ENCODE assay signal across 8 mouse cellular contexts in the genomic region with DNA sequence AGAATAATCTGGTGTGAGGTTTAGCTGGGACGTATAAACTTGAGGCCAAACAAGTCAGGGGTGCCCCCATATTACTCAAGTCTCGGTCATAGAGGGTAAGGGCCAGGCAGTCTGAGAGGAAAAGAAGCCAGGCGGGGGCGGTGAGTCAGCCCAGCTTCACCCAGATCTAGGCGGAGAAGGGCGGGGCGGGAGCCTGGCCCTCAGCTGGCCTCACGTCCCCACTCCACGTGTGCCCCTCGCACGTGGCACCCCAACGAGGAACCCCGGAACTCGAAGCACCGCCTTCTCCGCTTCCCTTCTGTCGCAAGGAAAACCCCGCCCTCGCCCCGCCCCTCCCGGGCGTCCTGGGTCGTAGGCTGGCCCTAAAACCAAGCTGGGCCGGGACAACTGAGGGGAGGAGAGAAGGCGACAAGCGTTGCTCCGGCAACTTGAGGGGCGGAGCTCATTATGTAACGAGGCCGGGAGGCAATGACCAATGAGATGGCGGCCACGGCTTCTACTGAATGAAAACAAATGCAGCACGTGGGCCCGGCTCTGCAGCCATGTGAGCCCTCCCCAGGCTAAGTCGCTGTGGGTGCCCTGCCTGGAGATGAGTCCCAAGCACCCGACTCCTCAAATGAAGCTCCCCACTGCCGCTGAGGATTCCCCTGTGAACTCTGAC. TPM values are rescaled to one million over a fixed set of nuclear protein-coding genes. Genes with fewer than 3 reads are reported as not detected.
A peak's percentile ranks its signal among the peaks of the same experiment; 100 is the strongest.
DNase-seq lines count a peak whose midpoint lies in the region; ATAC-seq and TF ChIP-seq lines count a peak whose summit lies in the region.

No protein-coding gene starts in this region.

- no peaks in the 10 kb centered on the region for H3K9me3 ChIP-seq in embryonic facial prominence, embryonic 15.5 days (replicated peaks)
- no peaks in the 10 kb centered on the region for H3K9me3 ChIP-seq in kidney, embryonic 15.5 days (replicated peaks)

- H3K27ac ChIP-seq in bone marrow, adult 2 months (ENCODE audit: control insufficient read depth, insufficient read depth, low read depth, low read length, poor library complexity) = no peak overlapping the region
- H3K27ac ChIP-seq in embryonic facial prominence, embryonic 15.5 days (replicated peaks) = peak overlapping the region; percentile 79
- H3K27ac ChIP-seq in kidney, embryonic 15.5 days = peak overlapping the region; percentile 89

- H3K4me2 ChIP-seq in embryonic facial prominence, embryonic 15.5 days (replicated peaks) = peak overlapping the region; percentile 78
- H3K4me2 ChIP-seq in kidney, embryonic 15.5 days = peak overlapping the region; percentile 87

- H3K4me3 ChIP-seq in bone marrow, adult 2 months (replicated peaks; ENCODE audit: control insufficient read depth, low read depth, low read length) = peak overlapping the region; percentile 48
- H3K4me3 ChIP-seq in embryonic facial prominence, embryonic 15.5 days (replicated peaks) = peak overlapping the region; percentile 36
- peak overlapping the region; percentile 43 for H3K4me3 ChIP-seq in kidney, embryonic 15.5 days (replicated peaks)

- no peak for TF ChIP-seq CTCF in bone marrow, adult 2 months (IDR thresholded peaks at IDR 0.05; ENCODE audit: control insufficient read depth, insufficient read depth, low read length)

- ATAC-seq in embryonic facial prominence, embryonic 15.5 days (ENCODE audit: insufficient number of reproducible peaks, low FRiP score, low TSS enrichment, low read depth) = peak; percentile 83
- ATAC-seq in kidney, embryonic 15.5 days (replicated peaks; ENCODE audit: low FRiP score) = peak; percentile 82
- peak; percentile 85 for ATAC-seq in monocyte, adult 5-6 weeks (replicated peaks; ENCODE audit: insufficient number of reproducible peaks, low FRiP score, low TSS enrichment, poor library complexity, severe bottlenecking)

- TF ChIP-seq POLR2A in bone marrow, adult 2 months (IDR thresholded peaks at IDR 0.05; ENCODE audit: borderline replicate concordance, control insufficient read depth, low read depth, low read length) = 0 out of 2 replicates have a peak, but pooled peaks have one; percentile 16

- peaks cover 20% of the 10 kb centered on the region for H3K36me3 ChIP-seq in embryonic facial prominence, embryonic 15.5 days
- H3K36me3 ChIP-seq in kidney, embryonic 15.5 days = peaks cover 21% of the 10 kb centered on the region

- under 1% methylated on average over 37 of the region's 37 CpGs for WGBS in bone marrow, adult 2 months
- whole genome bisulfite sequencing in embryonic facial prominence, embryonic 15.5 days = under 1% methylated on average over 37 of the region's 37 CpGs
- WGBS in kidney, embryonic 15.5 days = under 1% methylated on average over 37 of the region's 37 CpGs

- H3K9ac ChIP-seq in embryonic facial prominence, embryonic 15.5 days = peak overlapping the region; percentile 33; the same call in 1 of the 2 replicates
- H3K9ac ChIP-seq in kidney, embryonic 15.5 days = peak overlapping the region; percentile 41; the same call in 1 of the 2 replicates

- H3K27me3 ChIP-seq in embryonic facial prominence, embryonic 15.5 days = no peaks in the 10 kb centered on the region
- no peaks in the 10 kb centered on the region for H3K27me3 ChIP-seq in kidney, embryonic 15.5 days

- peak; percentile 99 for DNase-seq in 416B (ENCODE audit: low read depth)
- DNase-seq in heart, adult 9 months (ENCODE audit: low spot score in 2 of 2) = peak; percentile 100
- DNase-seq in liver = peak; percentile 100
- DNase-seq in spleen, postnatal 4 days (ENCODE audit: low spot score in 2 of 2) = peak; percentile 96

- H3K4me1 ChIP-seq in bone marrow, adult 2 months (ENCODE audit: control insufficient read depth, insufficient read depth, low read length) = peaks cover 13% of the 10 kb centered on the region; the same call in 1 of the 2 replicates
- H3K4me1 ChIP-seq in embryonic facial prominence, embryonic 15.5 days = peaks cover 59% of the 10 kb centered on the region
- H3K4me1 ChIP-seq in kidney, embryonic 15.5 days = peaks cover 74% of the 10 kb centered on the region

RNA-seq across cellular contexts. Expression of a gene that starts 1.4 kb away (rescaled TPM):
- 2.4 and 4.8 TPM in 2 replicates for polyA plus RNA-seq in bone marrow, adult 2 months (2011; ENCODE audit: insufficient read depth, insufficient read length, low replicate concordance, missing spikeins)
- 1.7 and 1.8 TPM in 2 replicates for polyA plus RNA-seq in embryonic facial prominence, embryonic 15.5 days (2015; fragmentation: Nextera tagmentation; extraction: Ambion mirVana)
- 2.0 and 2.3 TPM in 2 replicates for polyA plus RNA-seq in kidney, embryonic 15.5 days (2015; fragmentation: Nextera tagmentation; extraction: Ambion mirVana)
- 0.68 to 4.7 TPM (median 1.9 TPM) in 3 replicates for total RNA-seq in monocyte, adult 5-6 weeks (2017)

RNA-seq across cellular contexts. Expression of a gene that starts 21.6 kb away (rescaled TPM):
- polyA plus RNA-seq in bone marrow, adult 2 months (2011; ENCODE audit: insufficient read depth, insufficient read length, low replicate concordance, missing spikeins) = 46.7 and 69.9 TPM in 2 replicates
- polyA plus RNA-seq in embryonic facial prominence, embryonic 15.5 days (2015; fragmentation: Nextera tagmentation; extraction: Ambion mirVana) = 28.7 and 30.4 TPM in 2 replicates
- 25.1 and 25.8 TPM in 2 replicates for polyA plus RNA-seq in kidney, embryonic 15.5 days (2015; fragmentation: Nextera tagmentation; extraction: Ambion mirVana)
- 108 to 125 TPM (median 112 TPM) in 3 replicates for total RNA-seq in monocyte, adult 5-6 weeks (2017)

RNA-seq across cellular contexts. Expression of a gene that starts 30.9 kb away (rescaled TPM):
- polyA plus RNA-seq in bone marrow, adult 2 months (2011; ENCODE audit: insufficient read depth, insufficient read length, low replicate concordance, missing spikeins) = 29.3 and 38.5 TPM in 2 replicates
- 37.0 and 42.2 TPM in 2 replicates for polyA plus RNA-seq in embryonic facial prominence, embryonic 15.5 days (2015; fragmentation: Nextera tagmentation; extraction: Ambion mirVana)
- polyA plus RNA-seq in kidney, embryonic 15.5 days (2015; fragmentation: Nextera tagmentation; extraction: Ambion mirVana) = 40.6 and 40.8 TPM in 2 replicates
- 47.5 to 51.5 TPM (median 49.5 TPM) in 3 replicates for total RNA-seq in monocyte, adult 5-6 weeks (2017)

RNA-seq across cellular contexts. Expression of a gene that starts 33.3 kb away (rescaled TPM):
- 27.5 and 35.4 TPM in 2 replicates for polyA plus RNA-seq in bone marrow, adult 2 months (2011; ENCODE audit: insufficient read depth, insufficient read length, low replicate concordance, missing spikeins)
- 51.0 and 51.2 TPM in 2 replicates for polyA plus RNA-seq in embryonic facial prominence, embryonic 15.5 days (2015; fragmentation: Nextera tagmentation; extraction: Ambion mirVana)
- polyA plus RNA-seq in kidney, embryonic 15.5 days (2015; fragmentation: Nextera tagmentation; extraction: Ambion mirVana) = 21.7 and 26.9 TPM in 2 replicates
- 3.4 to 5.4 TPM (median 4.3 TPM) in 3 replicates for total RNA-seq in monocyte, adult 5-6 weeks (2017)

RNA-seq across cellular contexts. Expression of a gene that starts 44.5 kb away (rescaled TPM):
- polyA plus RNA-seq in bone marrow, adult 2 months (2011; ENCODE audit: insufficient read depth, insufficient read length, low replicate concordance, missing spikeins) = 26.7 and 28.7 TPM in 2 replicates
- polyA plus RNA-seq in embryonic facial prominence, embryonic 15.5 days (2015; fragmentation: Nextera tagmentation; extraction: Ambion mirVana) = 52.3 and 53.3 TPM in 2 replicates
- polyA plus RNA-seq in kidney, embryonic 15.5 days (2015; fragmentation: Nextera tagmentation; extraction: Ambion mirVana) = 58.2 and 64.7 TPM in 2 replicates
- total RNA-seq in monocyte, adult 5-6 weeks (2017) = 10.9 to 25.7 TPM (median 22.4 TPM) in 3 replicates
